Mouse (Mus musculus) heart, postnatal 0 days (tissue): ENCODE data around the gene Krt32. TPM values are rescaled to one million over a fixed set of nuclear protein-coding genes. Genes with fewer than 3 reads are reported as not detected.

ENCODE experiments used
- ATAC-seq: fragments of 200-750 bp; cut with Nextera tagmentation; 2 replicates; pipeline ENCODE4 v1.8.0; 2017; ENCODE audit warnings: low read depth, moderate number of reproducible peaks, moderate library complexity; ENCODE audit not compliant: insufficient read depth
- DNase-seq: peaks from one replicate; pipeline ENCODE4 v3.0.0-alpha.2; 2016; ENCODE audit warnings: low spot score
- H3K27ac ChIP-seq: fragments of 300-500 bp; sonication (generic); 2 replicates; pipeline ENCODE4 v1.5.1; 2014; ENCODE audit warnings: low read depth, mild to moderate bottlenecking
- H3K27me3 ChIP-seq: fragments of 300-500 bp; sonication (generic); 2 replicates; pipeline ENCODE4 v1.6.1; 2014; ENCODE audit warnings: low read length, mixed read lengths; ENCODE audit not compliant: control insufficient read depth, insufficient read depth
- H3K36me3 ChIP-seq: fragments of 300-500 bp; sonication (generic); replicated peaks from 2 replicates; pipeline ENCODE4 v1.6.1; 2014; ENCODE audit warnings: low read length, mixed read lengths; ENCODE audit not compliant: control insufficient read depth, insufficient read depth
- H3K4me1 ChIP-seq: fragments of 300-500 bp; sonication (generic); 2 replicates; pipeline ENCODE4 v1.6.1; 2014; ENCODE audit warnings: antibody characterized with exemption; ENCODE audit not compliant: control insufficient read depth, insufficient read depth
- H3K4me2 ChIP-seq: fragments of 300-500 bp; sonication (generic); 2 replicates; pipeline ENCODE4 v1.6.1; 2014; ENCODE audit warnings: low read depth, mild to moderate bottlenecking, low read length, moderate library complexity
- H3K4me3 ChIP-seq: fragments of 300-500 bp; sonication (generic); 2 replicates; pipeline ENCODE4 v1.5.1; 2014; ENCODE audit warnings: low read depth, low read length
- H3K9ac ChIP-seq: fragments of 300-500 bp; sonication (generic); replicated peaks from 2 replicates; pipeline ENCODE4 v1.6.1; 2014; ENCODE audit warnings: low read depth, low read length, mixed read lengths
- H3K9me3 ChIP-seq: fragments of 300-500 bp; sonication (generic); replicated peaks from 2 replicates; pipeline ENCODE4 v1.6.1; 2016; ENCODE audit warnings: low read length; ENCODE audit not compliant: control insufficient read depth
- CTCF ChIP-seq: IDR thresholded peaks from 2 replicates; pipeline ENCODE4 v1.5.1; 2016; ENCODE audit warnings: antibody characterized with exemption, control low read depth, low read depth
- EP300 ChIP-seq: IDR thresholded peaks from 2 replicates; pipeline ENCODE4 v1.6.1; 2016; ENCODE audit warnings: antibody characterized with exemption, low read depth
- WGBS: fragments of 180-500 bp; shearing (Covaris S2); extraction: QIAGEN DNeasy Blood & Tissue Kit; methylation state at CpG from one replicate; pipeline ENCODE4 v1.1.7; 2014; 5-methylcytosine and 5-hydroxymethylcytosine counted together
- polyA plus RNA-seq: library from polyadenylated mRNA; unstranded; fragments of >200 nt; fragmentation: Nextera tagmentation; extraction: Ambion mirVana; gene quantifications from 2 replicates; pipeline ENCODE4 v1.2.1, GENCODE M21; 2015
- total RNA-seq: library from RNA; depleted of rRNA; stranded (reverse); fragments of >200 nt; gene quantifications from 2 replicates; pipeline ENCODE4 v1.2.3, GENCODE M21; 2014; ENCODE audit warnings: low replicate concordance

Krt32 gene
- total and polyA plus RNA-seq, 2 experiments from 2014 or later = not detected

DNA sequence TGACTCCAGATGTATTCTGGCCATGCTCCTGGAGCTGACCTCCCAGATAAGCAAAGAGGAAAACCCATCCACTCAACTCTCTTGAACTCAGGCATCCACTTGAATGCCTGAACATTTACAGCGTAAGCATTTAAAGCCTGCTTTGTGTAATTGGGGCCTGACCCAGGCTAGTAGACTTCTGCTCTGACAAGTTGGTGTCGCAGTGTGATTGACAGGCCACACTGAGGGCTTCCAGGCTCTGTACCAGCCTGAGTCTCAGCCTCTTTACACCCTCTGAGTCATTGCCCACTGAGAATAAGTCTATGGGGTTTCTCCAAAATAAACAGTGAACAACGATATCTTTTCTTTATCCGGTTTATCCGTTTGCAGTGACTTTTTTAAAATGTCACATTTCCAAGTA lies 32.3 kb upstream of the Krt32 start:
- ATAC-seq = no peak

DNA sequence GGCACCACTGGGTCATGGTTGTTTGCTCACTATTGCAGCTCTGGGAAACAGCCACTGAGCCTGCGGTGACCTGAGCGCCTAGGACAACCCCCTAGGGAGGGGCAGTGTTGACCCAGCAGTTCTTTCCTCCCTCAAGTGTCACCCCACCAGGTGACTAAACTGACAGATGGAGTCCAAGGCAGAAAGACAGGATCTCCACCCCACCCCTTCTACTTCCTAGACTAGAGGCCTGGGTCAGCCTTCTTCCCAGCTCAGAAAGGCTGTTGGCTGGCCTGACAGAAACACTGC lies 25.7 kb upstream of the Krt32 start:
- Histone ChIP-seq H3K9ac (no peak overlapping the region), H3K27ac (no peak overlapping the region), H3K9me3 (no peaks in the 10 kb centered on the region), H3K27me3 (no peaks in the 10 kb centered on the region), H3K36me3 (no peaks in the 10 kb centered on the region), H3K4me3 (no peak overlapping the region), H3K4me1 (no peaks in the 10 kb centered on the region), H3K4me2 (no peak overlapping the region)
- no peak for ATAC-seq
- no peak for DNase-seq
- TF ChIP-seq CTCF = no peak
- TF ChIP-seq EP300 = no peak
- 62% methylated on average over 2 of the region's 2 CpGs for WGBS

More for the DNA sequence above, 32.3 kb upstream of the Krt32 start:
- H3K9me3 ChIP-seq = no peaks in the 10 kb centered on the region
- no peak for DNase-seq
- H3K9ac ChIP-seq = no peak overlapping the region
- H3K4me3 ChIP-seq = no peak overlapping the region
- WGBS = 40% methylated on average over 5 of the region's 5 CpGs
- no peaks in the 10 kb centered on the region for H3K27me3 ChIP-seq
- H3K36me3 ChIP-seq = no peaks in the 10 kb centered on the region
- H3K4me1 ChIP-seq = no peaks in the 10 kb centered on the region
- H3K4me2 ChIP-seq = no peak overlapping the region
- TF ChIP-seq EP300 (no peak), CTCF (no peak)
- no peak overlapping the region for H3K27ac ChIP-seq

DNA sequence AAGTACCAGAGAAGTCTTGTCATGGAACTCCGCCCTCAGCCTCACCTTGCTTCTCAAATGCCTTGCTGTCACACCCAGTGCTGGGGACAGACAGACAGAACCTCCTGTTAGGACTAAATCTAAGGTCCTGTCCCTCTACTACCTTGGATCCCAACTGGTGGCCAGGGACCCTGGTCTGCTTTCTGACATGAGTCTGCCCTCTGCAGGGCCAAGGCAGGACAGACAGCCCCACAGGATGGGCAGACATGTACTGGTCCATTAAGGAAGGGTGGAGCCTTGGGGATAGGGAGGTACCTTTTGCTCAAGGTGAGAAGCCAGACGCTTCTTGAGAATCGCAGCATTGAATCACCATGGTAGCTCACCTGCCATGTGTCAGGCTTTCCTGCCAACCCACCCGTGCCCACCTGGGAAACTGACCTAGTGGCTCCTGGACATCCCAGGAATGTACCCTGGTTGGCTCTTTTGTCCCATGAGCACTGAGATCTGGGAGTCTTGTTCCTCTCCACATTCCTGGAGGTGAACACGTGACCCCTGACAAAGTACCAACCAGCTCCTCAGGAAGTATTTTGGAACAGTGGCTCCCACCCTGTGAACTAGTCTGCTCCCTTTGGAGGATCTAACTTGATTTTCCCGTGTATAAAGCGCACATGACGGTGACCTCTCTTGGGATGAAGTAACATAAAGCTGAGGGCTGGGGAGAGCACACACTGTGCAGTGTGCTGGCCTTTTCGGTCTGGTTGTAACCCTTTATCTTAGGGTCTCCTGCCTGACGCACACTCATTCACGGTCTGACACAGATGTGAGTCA lies 25.1 kb upstream of the Krt32 start:
- Histone ChIP-seq H3K27me3 (no peaks in the 10 kb centered on the region), H3K27ac (no peak overlapping the region), H3K9ac (no peak overlapping the region), H3K9me3 (no peaks in the 10 kb centered on the region), H3K4me2 (no peak overlapping the region), H3K4me3 (no peak overlapping the region), H3K4me1 (no peaks in the 10 kb centered on the region), H3K36me3 (no peaks in the 10 kb centered on the region)
- DNase-seq (no peak), ATAC-seq (no peak)
- TF ChIP-seq CTCF (no peak), EP300 (no peak)
- 73% methylated on average over 11 of the region's 11 CpGs for WGBS

DNA sequence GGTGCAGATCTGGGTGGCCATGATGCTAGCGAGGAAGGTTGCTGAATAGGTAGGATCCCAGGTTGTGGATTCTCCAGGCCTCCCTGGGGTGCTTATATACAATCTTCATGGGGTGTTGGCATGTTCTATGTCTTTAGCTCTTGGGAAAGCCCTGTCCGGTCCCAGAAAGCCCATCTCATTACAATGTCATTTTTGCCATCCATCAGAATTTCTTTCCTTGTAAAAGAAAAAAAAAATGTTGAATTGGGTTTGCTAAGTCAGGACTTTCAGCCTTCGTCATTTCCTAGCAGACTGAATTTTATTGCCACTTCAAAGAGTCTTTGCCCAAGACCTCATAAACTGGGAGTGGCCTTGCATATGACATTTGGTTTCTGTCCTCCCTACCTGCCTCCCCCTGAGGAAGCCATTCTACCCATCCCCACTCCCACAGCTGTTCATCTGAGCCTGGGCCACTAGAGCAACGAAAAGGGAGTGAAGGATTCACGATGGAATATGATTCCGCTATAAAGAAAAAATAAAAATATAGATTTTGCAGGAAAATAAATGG lies 17.6 kb upstream of the Krt32 start, which contains the start of gene Krt36:
Gene Krt36 (minus strand): TSS at position 51 of the 547 bp plus-strand sequence.
- DNase-seq = no peak
- Histone ChIP-seq H3K27me3 (no peaks in the 10 kb centered on the region), H3K36me3 (no peaks in the 10 kb centered on the region), H3K4me2 (no peak within 1 kb of the TSS), H3K27ac (no peak within 1 kb of the TSS), H3K4me3 (no peak within 1 kb of the TSS), H3K4me1 (no peaks in the 10 kb centered on the region), H3K9me3 (no peaks in the 10 kb centered on the region), H3K9ac (no peak within 1 kb of the TSS)
- WGBS = 83% methylated on average over 6 of the region's 6 CpGs
- no peak for ATAC-seq
- no peak for TF ChIP-seq CTCF
- no peak for TF ChIP-seq EP300

DNA sequence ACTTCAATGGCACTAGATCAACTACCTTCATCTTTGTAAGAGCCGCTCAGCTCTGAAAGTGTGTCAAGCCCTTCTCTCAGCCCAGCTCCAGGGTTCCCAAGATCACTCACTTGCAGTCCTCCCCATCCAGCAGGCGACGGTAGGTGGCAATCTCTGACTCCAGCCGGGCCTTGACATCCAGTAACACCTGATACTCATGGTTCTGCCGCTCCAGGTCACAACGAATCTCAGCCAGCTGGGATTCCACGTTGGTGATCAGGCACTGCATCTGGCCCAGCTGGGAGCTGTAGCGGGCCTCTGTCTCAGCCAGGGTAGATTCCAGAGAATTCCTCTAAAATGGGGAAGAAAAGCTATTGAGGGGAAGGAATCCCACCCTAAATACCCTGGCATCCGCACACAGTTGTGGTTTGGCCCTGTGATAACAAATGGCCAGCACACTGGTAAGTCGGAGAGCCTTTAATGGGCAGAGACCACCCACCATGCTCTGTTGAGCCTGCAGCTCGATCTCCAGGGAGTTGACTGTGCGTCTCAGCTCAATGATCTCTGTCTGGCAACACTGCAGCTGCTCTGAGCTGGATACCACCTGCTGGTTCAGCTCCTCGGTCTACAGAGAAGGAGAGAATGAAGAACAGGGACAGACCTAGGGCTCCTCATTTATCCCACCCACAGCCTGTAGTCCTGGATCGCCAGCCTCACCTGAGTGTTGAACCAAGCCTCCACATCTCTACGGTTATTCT lies 14.8 kb upstream of the Krt32 start:
- Histone ChIP-seq H3K4me3 (no peak overlapping the region), H3K36me3 (no peaks in the 10 kb centered on the region), H3K27ac (no peak overlapping the region), H3K9ac (no peak overlapping the region), H3K27me3 (no peaks in the 10 kb centered on the region), H3K4me1 (no peaks in the 10 kb centered on the region), H3K9me3 (no peaks in the 10 kb centered on the region), H3K4me2 (no peak overlapping the region)
- no peak for ATAC-seq
- TF ChIP-seq EP300 = no peak
- TF ChIP-seq CTCF = no peak
- WGBS = 48% methylated on average over 15 of the region's 15 CpGs
- DNase-seq = no peak
